Mouse (Mus musculus) forebrain, embryonic 13.5 days (tissue): ENCODE data around the gene Nebl. TPM values are rescaled to one million over a fixed set of nuclear protein-coding genes. Genes with fewer than 3 reads are reported as not detected.

Experiments
- ATAC-seq: fragments of 200-750 bp; cut with Nextera tagmentation; 2 replicates; pipeline ENCODE4 v1.8.0; 2017
- H3K27ac ChIP-seq: fragments of 300-500 bp; sonication (generic); 2 replicates; pipeline ENCODE4 v1.5.1; 2015; ENCODE audit warnings: inconsistent platforms, mild to moderate bottlenecking, moderate library complexity
- H3K27me3 ChIP-seq: fragments of 300-500 bp; sonication (generic); 2 replicates; pipeline ENCODE4 v1.6.1; 2015; ENCODE audit warnings: mild to moderate bottlenecking, inconsistent platforms
- H3K36me3 ChIP-seq: fragments of 300-500 bp; sonication (generic); 2 replicates; pipeline ENCODE4 v1.6.1; 2015; ENCODE audit warnings: mild to moderate bottlenecking, inconsistent platforms; ENCODE audit not compliant: poor library complexity, severe bottlenecking
- H3K4me1 ChIP-seq: fragments of 300-500 bp; sonication (generic); 2 replicates; pipeline ENCODE4 v1.6.1; 2015; ENCODE audit warnings: inconsistent platforms
- H3K4me2 ChIP-seq: fragments of 300-500 bp; sonication (generic); 2 replicates; pipeline ENCODE4 v1.6.1; 2015; ENCODE audit warnings: inconsistent platforms, mild to moderate bottlenecking, moderate library complexity
- H3K4me3 ChIP-seq: fragments of 300-500 bp; sonication (generic); 2 replicates; pipeline ENCODE4 v1.5.1; 2015; ENCODE audit warnings: mild to moderate bottlenecking, inconsistent platforms
- H3K9ac ChIP-seq: fragments of 300-500 bp; sonication (generic); 2 replicates; pipeline ENCODE4 v1.6.1; 2015; ENCODE audit warnings: mild to moderate bottlenecking, inconsistent platforms
- H3K9me3 ChIP-seq: fragments of 300-500 bp; sonication (generic); replicated peaks from 2 replicates; pipeline ENCODE4 v1.6.1; 2016; ENCODE audit warnings: inconsistent platforms
- WGBS: fragments of 180-500 bp; shearing (Covaris S2); methylation state at CpG from one replicate; pipeline ENCODE4 v1.1.7; 2015; 5-methylcytosine and 5-hydroxymethylcytosine counted together
- polyA plus RNA-seq: library from polyadenylated mRNA; unstranded; fragments of >200 nt; fragmentation: Nextera tagmentation; extraction: Ambion mirVana; gene quantifications from 2 replicates; pipeline ENCODE4 v1.2.1, GENCODE M21; 2015

The Nebl gene
- polyA plus RNA-seq, 1 experiment from 2014 or later = 4.5 TPM

DNA sequence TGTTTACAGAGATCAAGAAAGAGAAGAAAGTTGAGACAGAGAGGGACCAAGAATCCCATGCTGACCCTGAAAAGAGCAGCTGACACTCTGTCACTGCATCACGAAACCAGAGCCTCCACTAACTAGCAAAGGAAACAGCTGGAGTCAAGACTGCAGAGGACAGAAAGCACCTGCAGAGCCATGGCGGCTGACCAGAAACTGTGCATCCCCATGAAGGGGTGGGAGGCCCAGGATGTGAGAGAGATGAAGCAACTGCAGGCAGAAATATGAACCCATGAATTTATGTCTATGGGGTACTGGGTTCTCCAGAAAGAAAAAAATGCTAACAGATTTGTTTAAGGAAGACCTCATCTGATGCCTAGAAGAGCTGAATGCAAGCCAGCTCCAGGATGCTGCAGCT is 133.3 kb downstream of the Nebl start:
- Histone ChIP-seq H3K4me2 (no peak overlapping the region), H3K9me3 (no peaks in the 10 kb centered on the region), H3K27ac (no peak overlapping the region), H3K36me3 (no peaks in the 10 kb centered on the region), H3K27me3 (no peaks in the 10 kb centered on the region), H3K9ac (no peak overlapping the region), H3K4me1 (no peaks in the 10 kb centered on the region), H3K4me3 (no peak overlapping the region)
- 51% methylated on average over 2 of the region's 2 CpGs for WGBS
- ATAC-seq = no peak

GRCm38 (mm10) chr2:17589669-17590068 is 141.6 kb downstream of the Nebl start:
- WGBS = 93% methylated on average over 3 of the region's 3 CpGs

DNA sequence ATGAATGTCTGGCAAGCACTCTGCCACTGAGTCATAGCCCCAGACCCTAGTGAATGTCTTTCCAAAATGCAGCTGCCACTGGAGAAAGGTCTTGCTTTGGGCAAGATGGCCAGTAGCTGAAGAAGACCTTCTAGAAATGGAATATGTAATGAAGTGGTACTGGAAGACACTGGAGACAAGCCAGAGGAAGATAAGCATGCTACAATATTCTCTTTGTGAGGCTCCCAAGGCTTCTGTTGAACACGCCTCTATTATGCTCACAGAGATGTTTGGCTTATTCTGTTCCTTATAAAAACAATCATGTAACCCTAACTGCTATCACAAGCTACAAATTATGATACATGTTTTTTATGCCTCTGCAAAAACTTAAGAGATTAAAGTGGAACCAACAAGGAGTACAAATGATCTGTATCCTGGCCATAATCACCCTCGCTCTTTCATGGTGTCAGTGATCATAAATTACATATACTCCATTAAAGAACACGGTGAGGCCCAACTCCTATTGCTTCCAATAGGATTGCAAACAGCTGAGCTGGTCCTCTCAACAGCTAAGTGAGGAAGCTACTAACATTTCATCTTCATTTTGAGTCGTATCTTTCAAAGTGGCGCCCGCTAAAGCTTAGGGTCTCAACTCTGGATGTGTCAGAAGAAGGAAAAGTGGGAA is 145.8 kb downstream of the Nebl start:
- H3K27ac ChIP-seq = no peak overlapping the region
- 96% methylated on average over 6 of the region's 6 CpGs for WGBS
- no peak for ATAC-seq

More at GRCm38 (mm10) chr2:17589669-17590068, 141.6 kb downstream of the Nebl start:
- no peaks in the 10 kb centered on the region for H3K4me1 ChIP-seq
- no peak for ATAC-seq
- H3K9me3 ChIP-seq = no peaks in the 10 kb centered on the region
- H3K9ac ChIP-seq = no peak overlapping the region
- H3K36me3 ChIP-seq = no peaks in the 10 kb centered on the region
- no peaks in the 10 kb centered on the region for H3K27me3 ChIP-seq
- no peak overlapping the region for H3K4me2 ChIP-seq
- H3K4me3 ChIP-seq = no peak overlapping the region
- no peak overlapping the region for H3K27ac ChIP-seq

GRCm38 (mm10) chr2:17575648-17576047 is 155.6 kb downstream of the Nebl start:
- H3K9ac ChIP-seq = no peak overlapping the region
- WGBS = 73% methylated on average over 3 of the region's 3 CpGs
- no peaks in the 10 kb centered on the region for H3K36me3 ChIP-seq
- no peak overlapping the region for H3K27ac ChIP-seq
- no peaks in the 10 kb centered on the region for H3K4me1 ChIP-seq
- H3K27me3 ChIP-seq = no peaks in the 10 kb centered on the region
- no peak for ATAC-seq
- H3K4me2 ChIP-seq = no peak overlapping the region
- no peaks in the 10 kb centered on the region for H3K9me3 ChIP-seq
- H3K4me3 ChIP-seq = no peak overlapping the region

More for the DNA sequence above, 145.8 kb downstream of the Nebl start:
- Histone ChIP-seq H3K27me3 (no peaks in the 10 kb centered on the region), H3K4me3 (no peak overlapping the region), H3K9me3 (no peaks in the 10 kb centered on the region), H3K9ac (no peak overlapping the region), H3K4me1 (no peaks in the 10 kb centered on the region), H3K4me2 (no peak overlapping the region), H3K36me3 (no peaks in the 10 kb centered on the region)

GRCm38 (mm10) chr2:17571716-17572115 is 159.5 kb downstream of the Nebl start:
- WGBS = 59% methylated on average over 2 of the region's 2 CpGs
- no peak overlapping the region for H3K9ac ChIP-seq
- no peaks in the 10 kb centered on the region for H3K27me3 ChIP-seq
- no peak overlapping the region for H3K4me2 ChIP-seq
- H3K36me3 ChIP-seq = no peaks in the 10 kb centered on the region
- no peak for ATAC-seq
- H3K4me3 ChIP-seq = no peak overlapping the region
- no peaks in the 10 kb centered on the region for H3K9me3 ChIP-seq
- H3K27ac ChIP-seq = no peak overlapping the region
- H3K4me1 ChIP-seq = no peaks in the 10 kb centered on the region

- peak overlapping the region; percentile 42; the same call in 1 of the 2 replicates for H3K27ac ChIP-seq
- H3K9ac ChIP-seq = no peak overlapping the region
- no peak overlapping the region for H3K4me3 ChIP-seq
- no peaks in the 10 kb centered on the region for H3K27me3 ChIP-seq
- ATAC-seq = peak; percentile 68; the same call in 1 of the 2 replicates
- H3K9me3 ChIP-seq = no peaks in the 10 kb centered on the region
- peak overlapping the region; percentile 18; the same call in 1 of the 2 replicates for H3K4me2 ChIP-seq
- no peaks in the 10 kb centered on the region for H3K36me3 ChIP-seq
- peaks cover 13% of the 10 kb centered on the region for H3K4me1 ChIP-seq
- 8% methylated on average over 4 of the region's 4 CpGs for WGBS
Measured at GRCm38 (mm10) chr2:17558889-17559742, 172.1 kb downstream of the Nebl start.

GRCm38 (mm10) chr2:17549895-17550558 is 181.2 kb downstream of the Nebl start:
- H3K4me1 ChIP-seq = no peaks in the 10 kb centered on the region
- H3K27ac ChIP-seq = no peak overlapping the region
- H3K27me3 ChIP-seq = no peaks in the 10 kb centered on the region
- no peak overlapping the region for H3K9ac ChIP-seq
- no peak overlapping the region for H3K4me2 ChIP-seq
- ATAC-seq = no peak
- 28% methylated on average over 4 of the region's 4 CpGs for WGBS
- H3K9me3 ChIP-seq = no peaks in the 10 kb centered on the region
- no peaks in the 10 kb centered on the region for H3K36me3 ChIP-seq
- H3K4me3 ChIP-seq = no peak overlapping the region

GRCm38 (mm10) chr2:17546354-17546948 is 184.8 kb downstream of the Nebl start:
- no peak overlapping the region for H3K9ac ChIP-seq
- H3K4me3 ChIP-seq = no peak overlapping the region
- no peaks in the 10 kb centered on the region for H3K27me3 ChIP-seq
- no peaks in the 10 kb centered on the region for H3K36me3 ChIP-seq
- peak; percentile 58 for ATAC-seq
- no peaks in the 10 kb centered on the region for H3K9me3 ChIP-seq
- H3K4me1 ChIP-seq = no peaks in the 10 kb centered on the region
- H3K4me2 ChIP-seq = no peak overlapping the region
- no peak overlapping the region for H3K27ac ChIP-seq
- WGBS = 44% methylated on average over 3 of the region's 3 CpGs

DNA sequence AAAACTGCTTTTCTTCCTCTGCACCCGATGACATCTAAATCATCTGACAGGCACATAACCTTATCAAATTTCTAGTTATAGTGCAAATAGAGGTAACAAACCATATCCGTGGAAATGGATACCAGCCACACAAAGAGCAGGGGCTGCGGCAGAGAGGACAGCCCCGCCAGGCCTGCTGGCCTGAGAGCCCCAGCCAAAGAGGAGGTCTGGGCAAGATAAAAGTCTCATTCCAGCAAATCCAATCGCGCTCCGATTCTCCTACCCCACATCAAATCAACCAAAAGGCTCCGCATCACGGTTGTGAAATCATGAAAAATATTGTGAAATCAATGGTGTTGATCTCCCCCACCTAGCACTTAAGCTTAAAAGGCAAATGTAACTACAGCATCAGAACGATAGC is 191.5 kb downstream of the Nebl start:
- no peak overlapping the region for H3K9ac ChIP-seq
- 88% methylated on average over 10 of the region's 10 CpGs for WGBS
- H3K36me3 ChIP-seq = no peaks in the 10 kb centered on the region
- H3K4me2 ChIP-seq = no peak overlapping the region
- ATAC-seq = no peak
- H3K4me1 ChIP-seq = peaks cover 4% of the 10 kb centered on the region; the same call in 1 of the 2 replicates
- no peaks in the 10 kb centered on the region for H3K27me3 ChIP-seq
- no peaks in the 10 kb centered on the region for H3K9me3 ChIP-seq
- no peak overlapping the region for H3K4me3 ChIP-seq
- H3K27ac ChIP-seq = no peak overlapping the region

DNA sequence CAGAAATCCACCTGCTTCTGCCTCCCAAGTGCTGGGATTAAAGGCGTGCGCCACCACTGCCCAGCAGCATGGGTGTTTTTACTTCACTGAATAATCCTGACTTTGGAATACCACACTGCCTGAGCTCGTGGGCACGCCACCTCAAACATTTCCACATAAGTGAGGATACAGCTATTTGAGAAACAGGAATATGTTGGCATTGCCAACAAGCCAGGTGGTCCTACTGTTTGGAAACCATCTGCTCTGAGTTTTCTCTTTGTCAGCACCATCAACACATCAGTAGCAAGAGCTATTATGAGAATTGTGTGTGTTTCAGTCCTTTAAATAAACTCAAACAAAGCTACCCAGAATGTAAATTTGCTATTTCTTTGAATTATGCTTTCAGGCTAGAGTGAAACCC is 192.8 kb downstream of the Nebl start:
- no peak overlapping the region for H3K9ac ChIP-seq
- H3K4me3 ChIP-seq = no peak overlapping the region
- peak; percentile 78; the same call in 1 of the 2 replicates for ATAC-seq
- H3K27me3 ChIP-seq = no peaks in the 10 kb centered on the region
- H3K9me3 ChIP-seq = no peaks in the 10 kb centered on the region
- no peak overlapping the region for H3K27ac ChIP-seq
- no peaks in the 10 kb centered on the region for H3K36me3 ChIP-seq
- no peak overlapping the region for H3K4me2 ChIP-seq
- 87% methylated on average over 4 of the region's 4 CpGs for WGBS
- peaks cover 4% of the 10 kb centered on the region; the same call in 1 of the 2 replicates for H3K4me1 ChIP-seq

DNA sequence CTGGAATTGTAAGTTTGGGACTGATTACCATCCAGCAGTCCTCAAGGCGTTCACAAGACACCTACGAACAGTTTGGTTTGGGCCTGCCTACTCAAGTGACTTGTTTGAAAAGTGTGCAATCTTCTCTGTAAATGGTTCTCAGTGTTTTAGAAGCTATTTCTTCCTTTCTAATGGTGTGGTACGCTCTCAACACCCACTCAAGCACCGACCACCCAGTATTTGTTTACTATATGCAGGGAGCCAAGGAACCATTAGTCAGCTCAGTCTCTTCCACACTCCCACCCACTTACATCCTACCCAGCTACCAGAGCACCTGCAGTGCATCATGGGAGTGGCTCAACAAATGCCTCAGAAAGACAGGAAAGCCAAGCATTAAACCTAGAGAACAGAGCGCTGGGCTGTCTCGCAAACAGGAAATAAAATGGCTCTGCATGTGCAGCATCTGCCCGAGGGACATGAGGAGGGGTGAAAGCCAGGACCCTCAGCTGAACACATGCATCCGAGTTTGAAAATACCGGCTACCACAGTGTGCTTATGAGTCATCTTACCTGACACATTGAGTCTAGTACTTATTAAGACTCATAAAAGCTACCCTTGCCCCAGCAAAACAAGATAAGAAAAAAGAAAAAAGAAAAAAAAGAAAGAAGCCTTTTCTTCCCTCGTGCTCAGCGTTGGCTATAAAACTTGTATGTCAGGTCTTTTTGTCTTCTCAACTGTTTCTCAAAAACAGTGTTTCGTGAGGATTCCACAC is 199.7 kb downstream of the Nebl start:
- Histone ChIP-seq H3K27me3 (no peaks in the 10 kb centered on the region), H3K36me3 (no peaks in the 10 kb centered on the region), H3K27ac (no peak overlapping the region), H3K9ac (no peak overlapping the region), H3K4me1 (no peaks in the 10 kb centered on the region), H3K4me2 (no peak overlapping the region), H3K4me3 (no peak overlapping the region), H3K9me3 (no peaks in the 10 kb centered on the region)
- WGBS = 87% methylated on average over 12 of the region's 12 CpGs
- no peak for ATAC-seq
